Mouse (Mus musculus): ENCODE measurements at regions not wholly inside any gene's neighbourhood (a gene's known extent, or its start where the extent isn't known, plus 50 kb on each side); places are given as distances from the start of the nearest gene placed in this dataset.
A peak's percentile ranks its signal among the peaks of the same experiment; 100 is the strongest.

DNA sequence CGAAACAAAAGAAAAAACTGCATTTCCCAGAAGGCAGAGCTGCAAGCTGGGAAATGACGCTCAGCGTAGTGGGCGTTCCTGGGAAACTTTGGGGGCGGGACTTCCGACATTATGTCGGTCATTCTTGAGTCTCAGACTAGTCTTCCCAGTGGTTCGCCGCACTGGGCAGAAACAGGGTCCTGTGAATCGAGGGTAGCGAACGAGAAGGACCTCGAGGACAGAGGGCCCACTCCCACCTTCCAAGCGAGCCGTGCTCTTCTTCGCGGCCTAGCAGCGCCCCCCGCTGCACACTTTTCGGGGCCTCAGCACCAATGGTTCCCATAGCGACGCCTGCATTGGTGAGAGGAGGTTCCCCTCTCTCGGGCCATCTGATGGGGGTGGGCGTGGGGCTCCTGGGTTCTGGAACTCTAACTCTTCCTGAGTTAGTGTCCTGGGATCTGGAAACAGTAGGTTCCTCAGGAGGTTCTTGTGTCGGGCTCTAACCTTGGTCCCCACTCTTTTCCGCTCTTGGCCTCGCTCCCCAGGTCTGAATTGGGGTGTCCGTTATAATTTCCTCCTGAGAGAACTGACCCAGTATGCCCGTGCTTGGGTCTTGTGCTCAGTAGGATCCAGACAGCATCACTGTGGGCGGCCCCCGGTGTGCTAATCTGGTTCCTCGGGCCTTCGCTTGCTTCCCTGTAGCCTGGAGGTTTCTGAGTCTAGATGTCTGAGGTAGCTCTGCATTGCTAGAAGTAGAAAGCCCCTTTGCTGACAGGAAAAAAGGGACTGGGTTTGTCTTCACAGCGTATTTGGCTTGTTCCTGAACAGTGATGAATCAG is 52.8 kb upstream of the Gramd1a start:
- Histone ChIP-seq H3K4me3 (ENCODE audit: insufficient read depth, low read depth, low read length) (peak overlapping the region; percentile 95), H3K27ac (replicated peaks; ENCODE audit: low read depth, low read length) (no peak overlapping the region), H3K4me1 (ENCODE audit: control insufficient read depth, insufficient read depth, insufficient read length, low read length) (peaks cover 3% of the 10 kb centered on the region; the same call in 1 of the 2 replicates)

DNA sequence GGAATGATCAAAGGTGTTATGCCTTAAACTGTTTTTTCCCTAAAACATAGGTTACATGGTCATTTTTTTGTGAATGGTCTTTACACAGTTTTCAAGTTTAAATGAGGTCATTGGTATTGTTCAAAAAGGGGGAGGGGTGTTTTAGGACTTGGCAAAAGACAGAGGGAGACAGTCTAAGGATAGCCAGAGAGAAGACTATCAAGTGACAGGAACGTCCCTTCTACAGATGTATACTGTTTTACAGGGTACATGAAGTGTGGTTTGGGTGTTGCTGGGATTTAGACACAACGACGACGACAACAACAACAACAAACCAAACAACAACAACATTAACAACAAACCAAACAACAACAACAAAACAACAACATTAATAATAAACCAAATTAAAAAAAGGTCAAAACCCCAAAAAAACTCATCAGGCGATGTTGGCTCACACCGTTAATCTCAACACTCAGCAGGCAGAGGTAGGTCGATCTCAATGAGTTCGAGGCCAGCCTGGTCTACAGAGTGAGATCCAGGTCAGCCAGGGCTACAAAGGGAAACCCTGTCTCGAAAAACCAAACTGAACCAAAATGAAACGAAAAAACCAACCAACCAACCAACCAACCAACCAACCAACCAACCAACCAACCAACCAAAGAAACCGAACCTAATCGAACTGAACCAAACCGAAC is 52.0 kb upstream of the Gramd1a start:
- peaks cover 3% of the 10 kb centered on the region; the same call in 1 of the 2 replicates for H3K4me1 ChIP-seq (ENCODE audit: control insufficient read depth, insufficient read depth, insufficient read length, low read length)
- H3K4me3 ChIP-seq (ENCODE audit: insufficient read depth, low read depth, low read length) = peak overlapping the region; percentile 95
- no peak overlapping the region for H3K27ac ChIP-seq (replicated peaks; ENCODE audit: low read depth, low read length)

Measured in brown adipose tissue, adult 24 weeks (tissue).